Mouse (Mus musculus) limb, embryonic 12.5 days (tissue): Measurements from ENCODE around the gene Nat9. TPM values are rescaled to one million over a fixed set of nuclear protein-coding genes. Genes with fewer than 3 reads are reported as not detected.

ENCODE experiments used
- ATAC-seq: fragments of 200-750 bp; cut with Nextera tagmentation; 2 replicates; pipeline ENCODE4 v1.8.0; 2017; ENCODE audit warnings: low read depth, moderate TSS enrichment; ENCODE audit not compliant: insufficient number of reproducible peaks, insufficient read depth, low FRiP score, low TSS enrichment
- H3K27ac ChIP-seq: fragments of 300-500 bp; sonication (generic); 2 replicates; pipeline ENCODE4 v1.5.1; 2016; ENCODE audit warnings: mild to moderate bottlenecking, moderate library complexity
- H3K27me3 ChIP-seq: fragments of 300-500 bp; sonication (generic); 2 replicates; pipeline ENCODE4 v1.6.1; 2016; ENCODE audit warnings: mild to moderate bottlenecking, moderate library complexity
- H3K36me3 ChIP-seq: fragments of 300-500 bp; sonication (generic); 2 replicates; pipeline ENCODE4 v1.6.1; 2016; ENCODE audit warnings: mild to moderate bottlenecking, moderate library complexity
- H3K4me1 ChIP-seq: fragments of 300-500 bp; sonication (generic); replicated peaks from 2 replicates; pipeline ENCODE4 v1.6.1; 2016
- H3K4me2 ChIP-seq: fragments of 300-500 bp; sonication (generic); 2 replicates; pipeline ENCODE4 v1.6.1; 2016; ENCODE audit warnings: mild to moderate bottlenecking, moderate library complexity
- H3K4me3 ChIP-seq: fragments of 300-500 bp; sonication (generic); replicated peaks from 2 replicates; pipeline ENCODE4 v1.5.1; 2016; ENCODE audit warnings: mild to moderate bottlenecking
- H3K9ac ChIP-seq: fragments of 300-500 bp; sonication (generic); replicated peaks from 2 replicates; pipeline ENCODE4 v1.6.1; 2016; ENCODE audit warnings: mild to moderate bottlenecking, moderate library complexity
- H3K9me3 ChIP-seq: fragments of 300-500 bp; sonication (generic); 2 replicates; pipeline ENCODE4 v1.6.1; 2016; ENCODE audit warnings: mild to moderate bottlenecking, moderate library complexity
- WGBS: fragments of 180-500 bp; shearing (Covaris S2); methylation state at CpG from one replicate; pipeline ENCODE4 v1.1.7; 2016; 5-methylcytosine and 5-hydroxymethylcytosine counted together
- polyA plus RNA-seq: library from polyadenylated mRNA; unstranded; fragments of >200 nt; fragmentation: Nextera tagmentation; extraction: Ambion mirVana; gene quantifications from 2 replicates; pipeline ENCODE4 v1.2.1, GENCODE M21; 2016

Gene Nat9
- polyA plus RNA-seq, 1 experiment from 2014 or later = 23.6 TPM

DNA sequence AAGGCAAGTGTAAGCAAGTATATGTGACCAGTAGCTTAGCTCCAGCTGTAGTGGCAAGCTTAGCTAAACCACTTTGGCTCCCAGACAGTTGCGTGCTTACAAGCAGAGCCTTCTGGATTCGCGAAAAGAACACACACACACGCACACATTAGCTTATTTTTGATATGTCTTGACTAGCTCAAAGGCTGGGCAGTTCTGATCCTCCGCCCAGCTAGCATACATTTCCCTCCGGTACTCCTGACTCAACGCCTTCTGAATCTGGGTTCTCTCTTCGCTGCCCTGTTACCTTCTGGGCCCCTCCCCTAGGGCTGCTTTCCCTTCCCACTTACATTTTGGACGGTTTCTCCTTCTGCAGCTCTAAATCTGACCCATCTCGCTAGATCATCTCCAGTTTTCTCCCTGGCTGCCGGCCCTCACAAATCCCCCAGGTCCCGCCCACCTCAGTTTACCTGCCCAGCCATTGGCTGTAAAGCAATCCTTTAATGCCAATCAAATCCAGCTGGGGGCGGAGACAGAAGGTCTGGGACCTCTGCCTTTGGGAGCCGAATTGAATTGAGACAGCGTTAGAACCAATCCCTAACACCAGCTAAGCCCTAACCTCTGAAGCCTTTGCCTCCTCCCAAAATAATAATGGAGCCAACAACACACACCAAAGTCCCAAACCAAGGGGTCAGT lies 35.8 kb downstream of the Nat9 start:
- Histone ChIP-seq H3K4me3 (peak overlapping the region; percentile 38), H3K4me1 (peaks cover 35% of the 10 kb centered on the region), H3K9me3 (peaks cover 4% of the 10 kb centered on the region; the same call in 1 of the 2 replicates), H3K9ac (peak overlapping the region; percentile 52; the same call in 1 of the 2 replicates), H3K36me3 (no peaks in the 10 kb centered on the region), H3K27me3 (peaks cover 47% of the 10 kb centered on the region), H3K4me2 (peak overlapping the region; percentile 59), H3K27ac (no peak overlapping the region)
- no peak for ATAC-seq
- WGBS = 6% methylated on average over 15 of the region's 15 CpGs

DNA sequence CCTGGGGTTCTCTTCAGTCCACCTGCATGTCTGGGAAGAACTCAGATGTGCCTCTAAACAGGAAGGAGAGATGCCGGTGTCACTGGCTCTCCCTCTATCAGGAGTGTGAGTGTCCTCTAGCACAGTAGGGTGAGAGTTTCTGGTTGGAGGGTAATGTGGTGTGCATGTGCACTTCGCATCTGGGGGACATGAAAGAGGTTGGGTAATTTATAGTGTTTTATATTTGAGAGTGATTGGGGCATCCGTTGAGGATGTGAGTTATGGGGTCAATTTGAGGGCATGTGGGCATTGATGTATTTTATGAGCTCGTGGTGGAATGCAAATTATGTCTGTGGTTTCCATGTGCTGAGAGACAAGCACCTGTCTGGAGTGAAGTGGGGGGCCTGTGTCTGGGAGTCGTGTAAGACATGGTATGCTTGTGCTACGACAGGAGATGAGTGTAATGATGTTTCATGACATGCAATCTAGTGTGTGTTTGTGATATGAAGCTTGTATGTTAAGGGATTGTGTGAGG lies 36.9 kb downstream of the Nat9 start:
- 42% methylated on average over 6 of the region's 6 CpGs for WGBS
- Histone ChIP-seq H3K4me3 (no peak overlapping the region), H3K4me1 (peaks cover 35% of the 10 kb centered on the region), H3K4me2 (0 out of 2 replicates have a peak overlapping the region, but pooled peaks have one; percentile 59), H3K9me3 (peaks cover 4% of the 10 kb centered on the region; the same call in 1 of the 2 replicates), H3K27me3 (peaks cover 36% of the 10 kb centered on the region), H3K9ac (no peak overlapping the region), H3K27ac (no peak overlapping the region), H3K36me3 (no peaks in the 10 kb centered on the region)
- no peak for ATAC-seq

DNA sequence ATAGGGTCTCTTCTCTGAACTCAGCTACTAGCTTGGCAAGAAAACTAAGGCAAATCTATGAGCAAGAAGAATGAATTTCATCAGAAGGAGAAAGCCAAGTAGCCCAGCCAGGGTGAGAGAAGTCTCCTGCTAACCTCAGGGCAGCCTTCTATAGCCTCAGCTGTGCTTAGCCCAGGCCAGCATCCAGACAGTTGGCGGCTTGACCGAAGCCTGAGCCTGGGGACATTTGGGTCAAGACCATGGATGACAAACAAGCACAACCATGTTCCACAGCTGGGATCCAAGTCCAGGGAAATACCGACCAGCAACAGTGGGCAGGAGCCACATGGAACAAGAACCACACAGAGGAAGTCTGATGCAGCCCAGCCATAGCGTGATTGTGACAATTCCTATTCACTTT lies 39.8 kb downstream of the Nat9 start:
- Histone ChIP-seq H3K9ac (no peak overlapping the region), H3K4me3 (no peak overlapping the region), H3K36me3 (no peaks in the 10 kb centered on the region), H3K4me2 (no peak overlapping the region), H3K4me1 (peaks cover 16% of the 10 kb centered on the region; the same call in 1 of the 2 replicates), H3K9me3 (peaks cover 4% of the 10 kb centered on the region; the same call in 1 of the 2 replicates), H3K27ac (no peak overlapping the region), H3K27me3 (peaks cover 6% of the 10 kb centered on the region; the same call in 1 of the 2 replicates)
- 72% methylated on average over 4 of the region's 4 CpGs for WGBS
- no peak for ATAC-seq

DNA sequence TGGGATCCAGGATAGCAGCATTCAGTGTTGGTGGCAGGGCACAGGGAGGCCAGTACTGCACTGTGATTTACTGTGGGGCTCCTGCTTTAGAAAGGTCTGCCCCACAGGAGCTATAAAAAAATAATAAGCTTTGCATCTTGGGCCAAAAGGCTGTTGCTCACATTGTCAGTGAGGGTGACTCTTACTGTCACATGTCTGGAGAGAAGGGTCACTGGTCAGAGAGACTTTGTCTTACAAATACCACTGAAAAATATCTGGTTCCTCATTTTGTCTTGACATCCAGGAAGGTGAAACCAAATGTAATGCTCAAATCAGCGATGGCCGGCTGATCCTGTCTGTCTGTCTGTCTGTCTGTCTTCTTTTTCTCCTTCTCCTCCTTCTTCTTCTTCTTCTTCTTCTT lies 45.7 kb downstream of the Nat9 start:
- H3K27me3 ChIP-seq = no peaks in the 10 kb centered on the region
- H3K9me3 ChIP-seq = no peaks in the 10 kb centered on the region
- H3K27ac ChIP-seq = no peak overlapping the region
- WGBS = 85% methylated on average over 2 of the region's 2 CpGs
- no peak for ATAC-seq
- H3K4me2 ChIP-seq = no peak overlapping the region
- no peaks in the 10 kb centered on the region for H3K36me3 ChIP-seq
- H3K9ac ChIP-seq = no peak overlapping the region
- H3K4me1 ChIP-seq = no peaks in the 10 kb centered on the region
- no peak overlapping the region for H3K4me3 ChIP-seq

DNA sequence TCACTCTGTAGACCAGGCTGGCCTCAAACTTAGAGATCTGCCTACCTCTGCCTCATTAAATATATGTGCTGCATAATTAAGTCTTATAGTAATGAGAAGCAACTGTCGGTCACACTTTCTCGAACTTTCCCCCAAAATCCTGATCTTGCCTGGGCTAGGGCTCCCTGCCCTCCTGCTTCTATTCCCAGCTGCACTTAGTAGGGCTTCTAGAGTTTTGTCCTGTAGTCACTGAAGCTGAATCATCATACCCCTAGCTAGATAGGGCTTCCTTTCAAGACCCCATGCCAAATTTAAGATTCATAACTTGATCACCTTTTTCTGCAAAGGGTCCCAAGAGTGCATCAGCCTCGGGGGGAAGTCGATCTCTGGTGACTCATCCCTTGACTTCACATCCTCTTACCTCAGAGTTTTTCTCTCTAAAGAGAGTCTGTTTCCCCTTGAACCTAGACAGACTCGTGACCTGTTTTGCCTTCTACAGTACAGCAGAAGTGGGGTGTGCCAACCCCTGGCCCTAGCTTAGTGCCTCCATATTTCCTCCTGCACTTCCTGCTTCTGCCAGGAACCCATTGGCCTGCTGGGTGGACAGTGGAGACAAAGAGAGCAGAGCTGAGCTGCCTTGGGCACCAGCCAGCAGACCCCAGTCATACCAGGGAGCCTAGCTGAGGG lies 48.9 kb downstream of the Nat9 start:
- no peaks in the 10 kb centered on the region for H3K27me3 ChIP-seq
- H3K4me2 ChIP-seq = no peak overlapping the region
- H3K36me3 ChIP-seq = no peaks in the 10 kb centered on the region
- no peaks in the 10 kb centered on the region for H3K4me1 ChIP-seq
- no peaks in the 10 kb centered on the region for H3K9me3 ChIP-seq
- H3K27ac ChIP-seq = no peak overlapping the region
- H3K9ac ChIP-seq = 0 out of 2 replicates have a peak overlapping the region, but pooled peaks have one; percentile 12
- H3K4me3 ChIP-seq = no peak overlapping the region
- WGBS = 78% methylated on average over 5 of the region's 5 CpGs
- ATAC-seq = no peak

DNA sequence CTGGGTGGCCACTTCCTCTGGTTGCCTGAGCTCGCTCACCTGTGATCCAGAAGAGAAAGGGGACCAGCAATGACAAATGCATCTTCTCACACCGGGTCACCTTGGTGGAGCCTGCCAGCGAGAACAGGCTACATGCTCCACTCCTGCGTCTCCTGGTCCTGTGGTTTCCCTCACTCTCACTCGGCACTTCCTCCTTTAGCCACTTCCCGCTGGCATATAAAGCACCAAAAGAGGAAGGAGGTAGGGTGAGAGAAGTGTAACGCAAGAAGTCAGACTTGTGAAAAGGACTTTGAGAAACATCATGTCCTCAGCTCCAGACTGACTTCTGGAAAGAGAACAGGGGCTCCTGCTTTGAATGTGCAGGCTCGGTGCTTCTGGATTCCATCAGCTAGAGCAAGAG lies 53.9 kb downstream of the Nat9 start, which contains the start of gene Cd300lf:
TSS of gene Cd300lf (minus strand) at position 193 of the 400 bp plus-strand sequence.
- Histone ChIP-seq H3K36me3 (no peaks in the 10 kb centered on the region), H3K4me2 (no peak within 1 kb of the TSS), H3K27me3 (no peaks in the 10 kb centered on the region), H3K9ac (no peak within 1 kb of the TSS), H3K27ac (no peak within 1 kb of the TSS), H3K4me3 (no peak within 1 kb of the TSS), H3K9me3 (no peaks in the 10 kb centered on the region), H3K4me1 (no peaks in the 10 kb centered on the region)
- ATAC-seq = no peak
- 82% methylated on average over 8 of the region's 8 CpGs for WGBS

Other genes with a start within 250 kb of the Nat9 start
- not detected in 2 replicates for gene Cd300c, start 218.7 kb downstream of the Nat9 start, polyA plus RNA-seq
- gene Cd300ld, start 197.9 kb downstream of the Nat9 start, polyA plus RNA-seq = 0.10 TPM in 1 of 2 replicates, not detected in the other
- gene Cd300c2, start 186.0 kb downstream of the Nat9 start, polyA plus RNA-seq = 0.73 and 0.83 TPM in 2 replicates
- not detected in 2 replicates for gene Cd300ld2, start 171.7 kb downstream of the Nat9 start, polyA plus RNA-seq
- gene Cd300ld4, start 160.8 kb downstream of the Nat9 start, polyA plus RNA-seq = not detected in 2 replicates
- gene Cd300ld5, start 150.1 kb downstream of the Nat9 start, polyA plus RNA-seq = not detected in 2 replicates
- not detected in 2 replicates for gene Cd300ld3, start 139.4 kb downstream of the Nat9 start, polyA plus RNA-seq
- not detected in 2 replicates for gene Cd300e, start 125.7 kb downstream of the Nat9 start, polyA plus RNA-seq
- gene Rab37, start 96.4 kb downstream of the Nat9 start, polyA plus RNA-seq = 1.4 and 1.8 TPM in 2 replicates
- 0.26 TPM in 2 replicates for gene Cd300lf, start 53.9 kb downstream of the Nat9 start, polyA plus RNA-seq
- 23.9 and 25.0 TPM in 2 replicates for gene Slc9a3r1, start 24.5 kb downstream of the Nat9 start, polyA plus RNA-seq
- gene Tmem104, start 372 bp downstream of the Nat9 start, polyA plus RNA-seq = 5.8 and 8.2 TPM in 2 replicates
- gene Grin2c, start 79.4 kb upstream of the Nat9 start, polyA plus RNA-seq = 0.09 and 0.21 TPM in 2 replicates
- gene Fdxr, start 89.2 kb upstream of the Nat9 start, polyA plus RNA-seq = 13.2 and 16.1 TPM in 2 replicates
- 0.10 and 0.15 TPM in 2 replicates for gene Fads6, start 109.8 kb upstream of the Nat9 start, polyA plus RNA-seq
- 0.56 TPM in 1 of 2 replicates, not detected in the other for gene Otop2, start 119.3 kb upstream of the Nat9 start, polyA plus RNA-seq
- not detected in 2 replicates for gene Ush1g, start 134.2 kb upstream of the Nat9 start, polyA plus RNA-seq
- not detected in 2 replicates for gene Otop3, start 146.9 kb upstream of the Nat9 start, polyA plus RNA-seq
- 2.2 and 2.5 TPM in 2 replicates for gene Hid1, start 179.9 kb upstream of the Nat9 start, polyA plus RNA-seq
- 19.7 and 19.9 TPM in 2 replicates for gene Cdr2l, start 194.1 kb upstream of the Nat9 start, polyA plus RNA-seq
- gene Mrpl58, start 215.9 kb upstream of the Nat9 start, polyA plus RNA-seq = 175 and 182 TPM in 2 replicates
- gene Atp5h, start 232.1 kb upstream of the Nat9 start, polyA plus RNA-seq = 960 and 975 TPM in 2 replicates
- 25.3 and 26.5 TPM in 2 replicates for gene Kctd2, start 232.3 kb upstream of the Nat9 start, polyA plus RNA-seq